Mouse (Mus musculus): ENCODE data around the gene Cc2d1a. TPM values are rescaled to one million over a fixed set of nuclear protein-coding genes. Genes with fewer than 3 reads are reported as not detected.
A peak's percentile ranks its signal among the peaks of the same experiment; 100 is the strongest.

The Cc2d1a gene
- polyA plus RNA-seq, 1 experiment from 2014 or later = 14.7 TPM

- ATAC-seq = no peak
- H3K4me3 ChIP-seq (ENCODE audit: low read depth, low read length) = no peak overlapping the region
- no peak overlapping the region for H3K27ac ChIP-seq (ENCODE audit: low read depth, low read length)
- no peak for DNase-seq (ENCODE audit: low spot score)
- H3K9ac ChIP-seq (ENCODE audit: low read length) = 0 out of 2 replicates have a peak overlapping the region, but pooled peaks have one; percentile 21
- H3K4me1 ChIP-seq (ENCODE audit: control insufficient read depth, insufficient read depth, low read length) = no peaks in the 10 kb centered on the region
- H3K4me2 ChIP-seq (ENCODE audit: low read length) = no peak overlapping the region
- H3K36me3 ChIP-seq (ENCODE audit: control insufficient read depth, insufficient read depth, low read length) = peaks cover 89% of the 10 kb centered on the region
- no peaks in the 10 kb centered on the region for H3K9me3 ChIP-seq (replicated peaks; ENCODE audit: control insufficient read depth, low read length)
- 29% methylated on average over 42 of the region's 42 CpGs for WGBS
- H3K27me3 ChIP-seq (replicated peaks; ENCODE audit: control insufficient read depth, insufficient read depth, low read length) = no peaks in the 10 kb centered on the region
These were observed 63.2 kb downstream of the Cc2d1a start for GRCm38 (mm10) chr8:84084341-84085115.

DNA sequence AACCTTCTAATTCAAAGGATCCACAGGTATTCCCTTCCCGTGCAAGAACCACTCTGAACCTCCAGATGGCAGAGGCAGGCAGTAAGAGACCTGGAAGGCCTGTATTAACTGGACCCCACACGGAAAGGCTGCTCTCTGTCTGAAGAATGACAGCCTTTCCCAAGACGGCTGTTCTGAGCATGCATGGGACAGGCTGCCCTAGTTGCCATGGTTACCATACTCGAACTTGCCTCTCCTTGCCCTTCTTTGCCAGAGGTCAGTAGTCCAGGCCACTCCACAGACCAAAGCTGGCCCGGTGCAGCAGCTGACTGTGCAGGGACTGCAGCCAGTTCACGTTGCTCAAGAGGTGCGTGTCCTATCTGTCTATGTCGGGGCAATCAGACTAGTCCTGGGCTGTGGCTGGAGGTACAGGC lies 63.9 kb downstream of the Cc2d1a start:
- no peak for ATAC-seq
- Histone ChIP-seq H3K4me1 (ENCODE audit: control insufficient read depth, insufficient read depth, low read length) (no peaks in the 10 kb centered on the region), H3K27me3 (replicated peaks; ENCODE audit: control insufficient read depth, insufficient read depth, low read length) (no peaks in the 10 kb centered on the region), H3K9me3 (replicated peaks; ENCODE audit: control insufficient read depth, low read length) (no peaks in the 10 kb centered on the region), H3K4me3 (ENCODE audit: low read depth, low read length) (no peak overlapping the region), H3K9ac (ENCODE audit: low read length) (0 out of 2 replicates have a peak overlapping the region, but pooled peaks have one; percentile 21), H3K4me2 (ENCODE audit: low read length) (no peak overlapping the region), H3K36me3 (ENCODE audit: control insufficient read depth, insufficient read depth, low read length) (peaks cover 87% of the 10 kb centered on the region), H3K27ac (ENCODE audit: low read depth, low read length) (no peak overlapping the region)
- no peak for DNase-seq (ENCODE audit: low spot score)
- WGBS = 40% methylated on average over 8 of the region's 8 CpGs

MicroRNAs within 50 kb of the gene (microRNA counts, 519-probe panel; counts per million panel counts)
- microRNA mmu-miR-181c (4,104 counts per million, percentile 47 among the panel's probes with 10 or more counts), microRNA mmu-miR-709 (3,679 counts per million, percentile 38 among the panel's probes with 10 or more counts)

Small RNAs within 50 kb of the gene (microRNA-seq; reads per million reads assigned to microRNA genes)
- gene Gm25110 = not detected
- 16,601 reads per million, percentile 98 among the genes with 10 or more reads in this experiment for gene Mir181c
- 6,239 reads per million, percentile 94 among the genes with 10 or more reads in this experiment for gene Mir181d
- not detected for gene Mir709

Other genes starting within 250 kb of the Cc2d1a start
- gene Adgrl1, start 247.8 kb downstream of the Cc2d1a start, polyA plus RNA-seq (2014; fragmentation: Nextera tagmentation; extraction: Ambion mirVana) = 44.4 and 50.9 TPM in 2 replicates
- 0.61 and 0.93 TPM in 2 replicates for gene Gm10644, start 192.7 kb downstream of the Cc2d1a start, polyA plus RNA-seq (2014; fragmentation: Nextera tagmentation; extraction: Ambion mirVana)
- gene Asf1b, start 192.4 kb downstream of the Cc2d1a start, polyA plus RNA-seq (2014; fragmentation: Nextera tagmentation; extraction: Ambion mirVana) = 23.8 and 31.6 TPM in 2 replicates
- gene Prkaca, start 174.9 kb downstream of the Cc2d1a start, polyA plus RNA-seq (2014; fragmentation: Nextera tagmentation; extraction: Ambion mirVana) = 117 and 132 TPM in 2 replicates
- 12.9 and 14.4 TPM in 2 replicates for gene Samd1, start 150.3 kb downstream of the Cc2d1a start, polyA plus RNA-seq (2014; fragmentation: Nextera tagmentation; extraction: Ambion mirVana)
- 0.77 and 1.3 TPM in 2 replicates for gene 1700067K01Rik, start 146.4 kb downstream of the Cc2d1a start, polyA plus RNA-seq (2014; fragmentation: Nextera tagmentation; extraction: Ambion mirVana)
- gene 2210011C24Rik, start 135.8 kb downstream of the Cc2d1a start, polyA plus RNA-seq (2014; fragmentation: Nextera tagmentation; extraction: Ambion mirVana) = not detected in 2 replicates
- gene Palm3, start 126.5 kb downstream of the Cc2d1a start, polyA plus RNA-seq (2014; fragmentation: Nextera tagmentation; extraction: Ambion mirVana) = 0.33 and 0.53 TPM in 2 replicates
- 0.19 and 0.70 TPM in 2 replicates for gene Il27ra, start 105.3 kb downstream of the Cc2d1a start, polyA plus RNA-seq (2014; fragmentation: Nextera tagmentation; extraction: Ambion mirVana)
- not detected in 2 replicates for gene Rln3, start 102.9 kb downstream of the Cc2d1a start, polyA plus RNA-seq (2014; fragmentation: Nextera tagmentation; extraction: Ambion mirVana)
- 1.3 and 1.5 TPM in 2 replicates for gene Gm10643, start 82.8 kb downstream of the Cc2d1a start, polyA plus RNA-seq (2014; fragmentation: Nextera tagmentation; extraction: Ambion mirVana)
- gene Rfx1, start 81.1 kb downstream of the Cc2d1a start, polyA plus RNA-seq (2014; fragmentation: Nextera tagmentation; extraction: Ambion mirVana) = 6.8 and 8.7 TPM in 2 replicates
- 15.8 and 17.8 TPM in 2 replicates for gene Dcaf15, start 43.2 kb downstream of the Cc2d1a start, polyA plus RNA-seq (2014; fragmentation: Nextera tagmentation; extraction: Ambion mirVana)
- 0.22 and 0.23 TPM in 2 replicates for gene Podnl1, start 21.9 kb downstream of the Cc2d1a start, polyA plus RNA-seq (2014; fragmentation: Nextera tagmentation; extraction: Ambion mirVana)
- 1.7 and 2.3 TPM in 2 replicates for gene 4930432K21Rik, start 89 bp upstream of the Cc2d1a start, polyA plus RNA-seq (2014; fragmentation: Nextera tagmentation; extraction: Ambion mirVana)
- gene Nanos3, start 37.3 kb upstream of the Cc2d1a start, polyA plus RNA-seq (2014; fragmentation: Nextera tagmentation; extraction: Ambion mirVana) = 4.5 and 8.3 TPM in 2 replicates
- 22.6 and 26.9 TPM in 2 replicates for gene Zswim4, start 89.1 kb upstream of the Cc2d1a start, polyA plus RNA-seq (2014; fragmentation: Nextera tagmentation; extraction: Ambion mirVana)
- gene D8Ertd738e, start 101.8 kb upstream of the Cc2d1a start, polyA plus RNA-seq (2014; fragmentation: Nextera tagmentation; extraction: Ambion mirVana) = 266 and 329 TPM in 2 replicates
- gene Mri1, start 109.4 kb upstream of the Cc2d1a start, polyA plus RNA-seq (2014; fragmentation: Nextera tagmentation; extraction: Ambion mirVana) = 43.6 and 48.8 TPM in 2 replicates
- gene Ccdc130, start 122.4 kb upstream of the Cc2d1a start, polyA plus RNA-seq (2014; fragmentation: Nextera tagmentation; extraction: Ambion mirVana) = 27.6 and 28.9 TPM in 2 replicates
- gene Cacna1a, start 240.5 kb upstream of the Cc2d1a start, polyA plus RNA-seq (2014; fragmentation: Nextera tagmentation; extraction: Ambion mirVana) = 3.2 and 6.0 TPM in 2 replicates